Mouse (Mus musculus) spleen, adult 2 months (tissue): ENCODE measurements at regions not wholly inside any gene's neighbourhood (a gene's known extent, or its start where the extent isn't known, plus 50 kb on each side); places are given as distances from the start of the nearest gene placed in this dataset.

Experiments
- DNase-seq, 2 experiments: peaks; one replicate each; pipeline versions ENCODE4 v3.0.0 to v3.0.0-alpha.2; 2012 to 2021; ENCODE audit warnings: low spot score in 2 of 2, low read depth in 1 of 2
- H3K27ac ChIP-seq: fragments of 200-500 bp; 2 replicates; pipeline ENCODE4 v1.5.1; 2012; ENCODE audit warnings: low read length, inconsistent platforms; ENCODE audit not compliant: insufficient read depth
- H3K27me3 ChIP-seq: fragments of 200-500 bp; 2 replicates; pipeline ENCODE4 v1.6.1; 2012; ENCODE audit warnings: mild to moderate bottlenecking, moderate library complexity, low read length, inconsistent platforms; ENCODE audit not compliant: control insufficient read depth, insufficient read depth
- H3K36me3 ChIP-seq: fragments of 200-500 bp; 2 replicates; pipeline ENCODE4 v1.6.1; 2012; ENCODE audit warnings: mild to moderate bottlenecking, low read length, inconsistent platforms; ENCODE audit not compliant: control insufficient read depth, insufficient read depth
- H3K4me1 ChIP-seq: fragments of 200-500 bp; 2 replicates; pipeline ENCODE4 v1.6.1; 2011; ENCODE audit warnings: inconsistent platforms; ENCODE audit not compliant: control insufficient read depth, insufficient read depth, insufficient read length
- H3K4me3 ChIP-seq: fragments of 200-500 bp; 2 replicates; pipeline ENCODE4 v1.5.1; 2011; ENCODE audit warnings: mild to moderate bottlenecking, inconsistent platforms; ENCODE audit not compliant: insufficient read depth, insufficient read length; ENCODE audit errors: extremely low read depth
- CTCF ChIP-seq: fragments of 200-500 bp; IDR thresholded peaks from 2 replicates; pipeline ENCODE4 v1.5.1; 2011; ENCODE audit warnings: mild to moderate bottlenecking, inconsistent platforms; ENCODE audit not compliant: insufficient read depth, insufficient read length, insufficient replicate concordance; ENCODE audit errors: extremely low read depth
- POLR2A ChIP-seq: fragments of 200-500 bp; IDR thresholded peaks from 2 replicates; pipeline ENCODE4 v1.6.1; 2011; ENCODE audit warnings: low read depth, low read length, inconsistent platforms
- WGBS: fragments of 180-500 bp; shearing (Covaris S2); methylation state at CpG from one replicate; pipeline ENCODE4 v1.1.7; 2018; 5-methylcytosine and 5-hydroxymethylcytosine counted together

GRCm38 (mm10) chr5:75739336-75739735, 164.6 kb downstream of the Kit start:
- TF ChIP-seq CTCF (no peak), POLR2A (no peak)
- no peak for DNase-seq
- no peaks in the 10 kb centered on the region for H3K27me3 ChIP-seq
- no peaks in the 10 kb centered on the region for H3K4me1 ChIP-seq
- no peak overlapping the region for H3K4me3 ChIP-seq
- H3K27ac ChIP-seq = no peak overlapping the region
- WGBS = 77% methylated on average over 8 of the region's 8 CpGs
- no peaks in the 10 kb centered on the region for H3K36me3 ChIP-seq

- TF ChIP-seq CTCF (no peak), POLR2A (no peak)
- Histone ChIP-seq H3K4me1 (no peaks in the 10 kb centered on the region), H3K27ac (no peak overlapping the region), H3K27me3 (no peaks in the 10 kb centered on the region), H3K4me3 (no peak overlapping the region), H3K36me3 (no peaks in the 10 kb centered on the region)
- WGBS = 91% methylated on average over 2 of the region's 2 CpGs
- DNase-seq = no peak
Observed at GRCm38 (mm10) chr5:75738445-75738844, 163.7 kb downstream of the Kit start.

- WGBS = 82% methylated on average over 7 of the region's 7 CpGs
- Histone ChIP-seq H3K36me3 (no peaks in the 10 kb centered on the region), H3K27ac (no peak overlapping the region), H3K4me1 (no peaks in the 10 kb centered on the region), H3K27me3 (no peaks in the 10 kb centered on the region), H3K4me3 (no peak overlapping the region)
- DNase-seq = no peak
- no peak for TF ChIP-seq POLR2A
- no peak for TF ChIP-seq CTCF
Observed at GRCm38 (mm10) chr5:75737752-75738151, 163.0 kb downstream of the Kit start.

- Histone ChIP-seq H3K27me3 (no peaks in the 10 kb centered on the region), H3K4me1 (no peaks in the 10 kb centered on the region), H3K36me3 (no peaks in the 10 kb centered on the region), H3K4me3 (no peak overlapping the region), H3K27ac (no peak overlapping the region)
- TF ChIP-seq CTCF (no peak), POLR2A (no peak)
- no peak for DNase-seq
Observed at GRCm38 (mm10) chr5:75736318-75736717, 161.6 kb downstream of the Kit start.

GRCm38 (mm10) chr5:75734508-75734907, 159.8 kb downstream of the Kit start:
- Histone ChIP-seq H3K27ac (no peak overlapping the region), H3K4me3 (no peak overlapping the region), H3K4me1 (no peaks in the 10 kb centered on the region), H3K27me3 (no peaks in the 10 kb centered on the region), H3K36me3 (no peaks in the 10 kb centered on the region)
- DNase-seq = no peak
- TF ChIP-seq CTCF = no peak
- no peak for TF ChIP-seq POLR2A
- WGBS = 85% methylated on average over 14 of the region's 14 CpGs

GRCm38 (mm10) chr5:75734043-75734442, 159.3 kb downstream of the Kit start:
- Histone ChIP-seq H3K36me3 (no peaks in the 10 kb centered on the region), H3K27ac (no peak overlapping the region), H3K27me3 (no peaks in the 10 kb centered on the region), H3K4me3 (no peak overlapping the region), H3K4me1 (no peaks in the 10 kb centered on the region)
- DNase-seq = no peak
- WGBS = 93% methylated on average over 6 of the region's 6 CpGs
- TF ChIP-seq CTCF (no peak), POLR2A (no peak)

GRCm38 (mm10) chr5:75731236-75731635, 156.5 kb downstream of the Kit start:
- WGBS = 37% methylated on average over 4 of the region's 4 CpGs
- Histone ChIP-seq H3K36me3 (no peaks in the 10 kb centered on the region), H3K27ac (no peak overlapping the region), H3K27me3 (no peaks in the 10 kb centered on the region), H3K4me1 (no peaks in the 10 kb centered on the region), H3K4me3 (no peak overlapping the region)
- DNase-seq = no peak
- TF ChIP-seq CTCF (no peak), POLR2A (no peak)
